Mouse (Mus musculus): ENCODE measurements around the gene Slc24a1.

The Slc24a1 gene

DNA sequence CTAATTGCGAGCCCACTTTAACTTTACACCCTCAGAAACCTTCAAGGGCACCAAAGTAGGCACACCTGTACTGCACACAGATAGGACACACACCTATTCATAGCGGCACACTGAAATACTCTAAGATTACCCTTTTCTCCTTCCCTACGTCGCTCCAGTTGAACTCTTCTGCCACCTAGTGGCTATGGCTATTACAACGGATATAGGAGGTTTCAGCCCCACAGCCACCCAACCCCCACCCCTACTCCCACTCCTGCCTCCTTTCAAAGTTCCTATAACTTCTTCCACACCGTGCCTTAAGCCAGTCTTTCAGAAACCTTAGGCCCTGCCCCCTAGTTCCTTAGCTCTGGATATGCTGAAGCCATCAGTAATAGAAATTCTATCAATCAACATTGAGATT, 14.9 kb downstream of the Slc24a1 start:
- DNase-seq (ENCODE audit: low spot score), result peak; percentile 63

DNA sequence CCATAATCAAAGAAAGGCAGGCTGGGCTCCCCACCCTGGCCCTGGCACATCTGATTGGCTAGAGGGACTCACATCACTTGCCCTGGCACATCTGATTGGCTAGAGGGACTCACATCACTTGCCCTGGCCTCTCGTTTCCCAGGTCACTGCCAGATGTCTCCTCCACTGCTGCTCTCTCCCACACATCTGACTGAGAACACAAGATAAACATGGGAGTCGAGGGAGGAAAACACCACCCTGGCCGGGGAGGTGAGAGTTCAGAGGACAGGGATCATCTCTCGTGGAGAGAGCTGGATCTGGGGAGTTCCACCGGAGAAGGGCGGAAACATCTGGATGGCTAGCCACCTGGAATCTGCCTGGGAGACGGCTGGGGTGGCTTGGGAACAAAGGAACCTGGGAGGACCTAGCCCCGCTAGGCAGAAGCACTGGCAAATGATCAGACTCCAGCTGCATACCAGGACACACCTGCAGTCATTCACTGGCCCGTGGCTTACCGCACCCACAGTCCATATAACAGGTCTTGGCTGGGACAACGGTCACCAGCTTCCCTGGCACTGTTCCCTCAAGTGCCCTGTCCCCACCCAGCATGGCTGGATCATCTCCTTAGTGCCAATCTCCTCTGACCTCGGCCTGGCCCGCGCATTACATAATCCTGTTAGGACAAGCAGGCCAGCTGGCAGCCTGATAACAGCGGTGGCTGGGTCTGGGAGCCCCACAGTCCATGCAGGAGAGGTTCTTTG, 17.2 kb downstream of the Slc24a1 start:
- DNase-seq (ENCODE audit: low spot score), result no peak

DNA sequence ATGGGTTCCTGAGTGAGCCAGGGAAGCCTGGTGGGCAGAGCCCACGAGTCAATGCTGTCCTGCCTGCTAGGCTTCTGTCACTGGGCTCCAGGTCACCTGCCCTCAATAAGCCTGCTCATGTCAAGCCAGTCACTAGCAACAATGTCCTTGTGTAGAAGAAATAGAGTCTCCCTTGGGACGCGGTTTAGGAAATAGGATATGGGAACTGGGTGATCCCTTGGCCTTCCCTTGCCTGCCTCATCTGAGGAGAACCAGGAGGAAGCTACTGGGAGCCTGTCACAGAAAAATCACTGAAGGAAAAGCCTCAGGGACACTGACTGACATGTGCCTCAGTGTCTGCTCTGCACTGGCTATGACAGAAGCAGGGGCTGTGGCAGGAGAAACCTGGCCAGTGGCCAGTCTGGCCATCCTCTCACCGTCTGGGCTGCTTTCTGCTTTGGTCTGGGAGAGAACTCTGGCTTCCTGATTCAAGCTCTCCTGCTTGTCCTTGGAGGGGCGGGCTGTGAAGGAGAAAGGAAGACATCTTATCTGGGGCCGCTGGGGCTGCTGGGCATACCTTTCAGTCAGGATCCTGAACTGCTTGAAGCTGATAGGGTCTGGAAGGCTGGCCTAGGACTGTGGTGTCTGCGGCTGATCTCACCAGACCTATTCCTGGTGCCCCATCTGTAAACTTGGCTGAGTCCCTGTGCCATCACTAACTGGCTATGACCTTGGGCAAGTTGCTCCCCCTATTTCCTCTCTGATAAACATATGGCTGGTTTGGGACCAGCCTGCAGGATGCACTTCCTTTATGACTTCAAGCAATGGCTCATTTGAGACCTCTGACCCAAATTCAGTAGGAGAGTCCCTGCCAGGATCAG, 19.4 kb downstream of the Slc24a1 start:
- no peak for DNase-seq (ENCODE audit: low spot score)

DNA sequence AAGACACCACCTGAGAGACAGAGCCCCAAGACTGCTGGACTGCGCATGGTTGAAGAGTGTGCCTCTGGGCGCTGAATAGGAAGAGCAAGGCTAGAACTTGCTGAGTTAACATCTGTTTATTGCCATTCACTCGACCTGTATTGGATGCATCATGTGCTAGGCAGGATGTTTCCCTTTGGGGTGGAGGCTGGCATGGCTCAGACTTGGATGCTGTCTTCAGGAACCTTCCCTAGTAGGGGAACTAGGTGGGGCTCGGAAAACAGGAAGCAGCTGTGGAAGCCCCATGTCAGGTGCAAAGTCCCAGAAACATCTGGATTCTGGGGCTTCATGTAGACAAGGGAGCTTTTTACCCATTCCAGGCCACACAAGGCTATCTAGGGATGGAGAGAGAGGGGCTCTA, 21.2 kb downstream of the Slc24a1 start:
- DNase-seq (ENCODE audit: low spot score), result no peak

DNA sequence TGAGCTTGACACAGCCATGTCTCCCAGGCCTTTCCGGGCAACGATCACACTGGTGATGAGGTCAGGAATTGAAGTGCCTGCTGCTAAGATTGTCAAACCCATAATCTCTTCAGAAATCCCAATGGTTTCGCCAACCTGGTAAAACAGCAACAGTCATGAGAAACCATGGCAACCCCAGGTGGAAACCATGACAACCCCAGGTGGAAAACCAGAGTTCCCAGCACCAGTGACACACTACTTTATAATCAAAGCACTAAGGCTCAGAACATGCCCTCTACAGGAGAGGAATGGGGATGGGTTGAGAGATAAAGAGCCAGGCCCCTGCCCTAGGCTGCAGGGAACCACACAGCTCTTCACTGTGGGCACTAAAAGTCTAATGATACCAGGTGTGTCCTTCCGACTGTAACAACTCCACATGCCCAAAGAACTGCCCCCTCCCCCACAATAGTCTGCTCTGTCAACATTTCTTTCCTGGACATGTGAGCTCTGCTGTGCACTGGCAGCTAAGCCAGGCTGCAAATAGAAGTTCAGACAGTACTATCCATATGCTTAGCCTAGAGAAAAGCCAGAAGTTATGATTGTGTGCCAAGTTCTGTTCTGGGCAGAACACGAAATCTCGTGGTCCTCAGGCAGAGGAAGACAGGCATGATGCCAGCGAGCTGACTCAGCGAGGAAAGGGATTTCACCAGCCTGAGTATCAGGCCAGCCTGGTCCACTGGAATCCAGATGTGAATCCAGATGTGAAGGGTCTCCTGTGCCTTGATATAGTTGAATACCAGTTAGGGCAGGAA, 25.0 kb downstream of the Slc24a1 start:
- DNase-seq (ENCODE audit: low spot score), result no peak

DNA sequence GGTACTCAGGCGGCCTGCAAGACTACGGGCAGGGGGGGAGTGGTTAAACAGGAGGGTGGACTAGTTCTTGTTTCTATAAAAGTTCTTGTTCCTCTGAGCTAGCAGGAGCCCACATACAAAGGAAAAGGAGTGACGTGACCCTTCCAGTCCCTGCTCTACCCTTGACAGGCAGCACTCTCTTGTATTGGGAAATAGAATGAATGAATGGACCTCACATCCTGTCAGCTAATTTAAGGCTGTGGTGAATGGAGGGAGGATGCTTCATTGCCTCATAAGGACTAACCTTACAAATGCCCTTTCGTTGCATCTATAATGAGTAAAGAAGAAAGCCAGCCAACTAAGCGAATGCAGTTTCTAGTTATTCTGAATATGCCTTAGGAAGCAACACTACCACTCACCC, 25.6 kb downstream of the Slc24a1 start:
- no peak for DNase-seq (ENCODE audit: low spot score)

DNA sequence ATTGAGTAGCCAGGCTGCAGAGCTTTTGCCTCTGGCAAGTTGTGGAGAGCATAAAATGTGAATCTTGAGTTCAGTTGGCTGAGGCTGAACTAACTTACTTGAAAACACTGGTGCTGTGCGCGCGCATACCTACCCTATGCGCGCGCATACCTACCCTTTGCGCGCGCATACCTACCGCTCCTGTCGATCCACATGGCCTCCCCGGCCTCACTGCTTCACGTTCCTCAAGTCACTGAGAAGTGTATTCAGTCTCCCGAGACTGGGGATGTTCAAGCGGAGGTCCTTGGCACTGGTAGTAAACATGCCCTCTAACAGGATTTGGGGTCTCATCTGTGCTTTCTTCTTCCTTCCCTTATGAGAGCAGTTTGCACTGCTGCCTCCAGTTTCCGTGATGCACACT, 32.8 kb downstream of the Slc24a1 start:
- no peak for DNase-seq (ENCODE audit: low spot score)

DNA sequence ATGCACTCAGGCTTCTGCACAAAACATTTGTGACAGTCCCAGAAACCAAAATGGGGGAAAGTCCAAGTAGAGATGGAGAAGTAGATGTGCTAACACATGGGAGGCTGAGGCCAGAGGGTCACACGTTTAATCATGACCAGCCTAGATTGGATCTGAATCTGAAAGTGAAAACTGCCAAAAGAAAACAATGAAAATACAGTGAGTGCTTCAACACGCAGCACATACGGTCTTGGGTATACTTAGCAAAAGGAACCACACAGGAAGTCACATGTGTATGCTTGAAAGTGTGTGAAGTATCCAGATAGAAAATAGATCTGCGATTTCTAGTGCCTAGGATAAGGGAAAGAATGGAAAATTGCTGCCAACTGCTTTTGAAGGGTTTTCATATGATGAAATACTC, 36.8 kb downstream of the Slc24a1 start:
- no peak for DNase-seq (ENCODE audit: low spot score)

DNA sequence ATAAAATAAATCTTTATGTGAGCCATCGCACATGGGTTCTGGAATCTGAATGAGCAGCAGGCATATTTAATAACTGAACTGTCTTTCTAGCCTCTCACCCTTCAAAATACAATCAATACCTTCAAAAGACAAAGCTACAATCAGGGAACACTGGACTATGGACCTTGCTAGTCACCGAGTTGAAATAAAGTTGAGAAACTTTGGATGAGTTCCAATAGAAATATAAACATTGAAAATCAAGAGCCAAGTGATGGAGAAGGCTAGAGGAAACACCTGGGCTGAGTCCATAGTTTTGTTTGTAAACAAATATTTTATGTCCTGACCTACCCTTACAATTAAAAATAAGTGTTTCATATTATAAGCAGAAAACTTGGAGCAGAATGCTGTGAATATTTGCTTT, 37.4 kb downstream of the Slc24a1 start:
- no peak for DNase-seq (ENCODE audit: low spot score)

DNA sequence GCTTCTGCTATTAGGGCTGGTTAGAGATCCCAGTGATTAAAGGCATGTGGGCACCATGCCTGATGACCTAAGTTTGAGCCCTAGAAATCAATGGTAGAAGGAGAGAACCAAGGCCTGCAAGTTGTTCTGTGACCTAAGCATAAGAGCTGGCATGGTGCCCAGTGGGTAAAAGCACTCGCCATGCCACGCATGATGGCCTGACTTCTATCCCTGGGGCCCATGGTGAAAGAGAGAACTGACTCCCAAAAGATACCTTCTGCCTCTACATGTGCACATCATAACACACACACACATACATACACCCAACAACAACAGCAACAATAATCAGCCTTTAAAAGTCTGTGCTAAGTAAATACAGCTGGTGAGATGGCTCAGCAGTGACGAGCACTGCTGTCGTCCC, 38.0 kb downstream of the Slc24a1 start:
- no peak for DNase-seq (ENCODE audit: low spot score)

DNA sequence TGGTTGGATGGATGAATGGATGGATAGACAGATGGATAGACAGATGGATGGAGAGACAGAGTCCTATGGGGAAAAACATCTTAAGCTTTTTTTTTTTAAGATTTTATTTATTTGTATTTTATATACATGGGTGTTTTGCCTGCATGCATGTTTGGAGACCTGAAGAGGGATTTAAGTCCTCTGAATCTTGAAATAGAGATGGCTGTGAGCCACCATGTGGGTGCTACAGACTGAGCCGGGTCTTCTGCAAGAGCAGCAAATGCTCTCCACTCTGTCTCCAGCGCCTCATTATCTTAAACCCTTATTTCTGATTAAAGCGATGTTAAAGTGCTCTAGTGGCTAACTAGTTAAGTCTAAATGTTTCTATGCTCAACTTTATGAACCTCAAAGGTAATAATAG, 44.0 kb downstream of the Slc24a1 start:
- no peak for DNase-seq (ENCODE audit: low spot score)

DNA sequence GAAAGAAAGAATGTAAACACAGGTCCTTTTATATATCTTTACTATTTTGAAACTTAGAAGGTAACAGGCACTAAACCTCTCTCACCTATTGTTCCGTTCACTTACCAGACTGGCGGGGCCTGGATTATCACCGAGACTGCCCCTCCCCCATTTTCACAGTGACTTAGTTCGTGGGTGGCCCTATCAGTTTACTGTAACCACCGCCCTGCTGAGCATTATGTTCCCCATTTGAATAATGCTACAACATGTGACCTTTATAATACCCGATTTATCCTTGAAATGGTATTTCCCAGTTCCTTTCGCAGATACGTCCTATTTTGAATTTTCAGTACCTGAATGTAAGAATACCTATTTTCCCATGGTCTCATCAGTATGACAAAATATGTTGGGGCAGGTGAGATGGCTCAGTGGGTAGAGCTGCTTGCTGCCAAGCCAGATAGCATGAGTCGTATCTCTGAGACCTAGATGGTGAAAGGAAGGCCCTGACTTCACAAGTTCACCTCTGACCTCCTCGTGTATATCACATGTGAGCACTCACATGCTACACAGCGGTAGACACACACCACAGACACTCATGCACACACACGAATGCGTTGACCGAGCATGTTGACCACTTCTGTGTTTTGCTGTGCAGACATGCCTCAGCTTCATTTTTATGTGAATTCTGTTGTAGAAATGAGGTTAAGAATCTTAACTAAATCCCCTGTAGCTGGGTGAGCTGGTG, 46.3 kb downstream of the Slc24a1 start:
- DNase-seq (ENCODE audit: low spot score), result no peak

DNA sequence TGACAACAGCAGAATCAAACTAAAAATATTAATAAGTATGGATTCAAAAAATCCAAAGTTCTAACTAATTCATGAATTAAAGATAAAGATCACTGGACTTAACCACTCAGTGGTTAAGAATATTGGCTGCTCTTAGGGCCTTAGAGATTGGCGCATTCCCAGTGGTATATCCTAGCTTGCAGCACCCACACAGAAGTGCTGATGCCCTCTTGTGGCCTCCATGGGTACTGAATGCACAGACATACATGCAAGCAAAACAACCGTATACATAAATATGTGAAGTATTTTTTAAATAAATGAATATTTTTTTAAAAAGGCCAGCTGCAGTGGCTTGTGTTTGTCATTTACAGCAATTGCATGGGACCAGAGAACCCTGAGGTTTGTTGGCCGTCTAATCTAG, 48.0 kb downstream of the Slc24a1 start:
- DNase-seq (ENCODE audit: low spot score), result peak; percentile 67

DNA sequence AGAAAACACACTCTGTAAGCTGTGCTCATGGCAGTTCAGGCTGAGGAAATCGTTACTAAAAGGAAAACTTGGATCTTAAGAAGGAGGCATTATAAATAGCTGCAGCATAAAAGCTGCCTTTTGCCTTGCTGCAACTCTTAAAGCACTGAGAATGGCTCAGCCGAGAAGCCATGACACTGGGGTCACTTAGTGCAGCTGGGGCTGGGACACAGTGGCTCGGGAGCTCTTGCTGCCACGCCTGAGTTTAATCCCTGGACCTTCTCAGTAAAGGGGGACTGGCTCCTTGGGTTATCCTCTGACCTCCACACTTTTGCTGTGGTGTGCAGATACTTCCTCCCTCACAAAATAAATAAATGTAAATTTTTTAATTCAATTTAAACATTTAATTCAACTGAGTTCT, 48.5 kb downstream of the Slc24a1 start:
- no peak for DNase-seq (ENCODE audit: low spot score)

DNA sequence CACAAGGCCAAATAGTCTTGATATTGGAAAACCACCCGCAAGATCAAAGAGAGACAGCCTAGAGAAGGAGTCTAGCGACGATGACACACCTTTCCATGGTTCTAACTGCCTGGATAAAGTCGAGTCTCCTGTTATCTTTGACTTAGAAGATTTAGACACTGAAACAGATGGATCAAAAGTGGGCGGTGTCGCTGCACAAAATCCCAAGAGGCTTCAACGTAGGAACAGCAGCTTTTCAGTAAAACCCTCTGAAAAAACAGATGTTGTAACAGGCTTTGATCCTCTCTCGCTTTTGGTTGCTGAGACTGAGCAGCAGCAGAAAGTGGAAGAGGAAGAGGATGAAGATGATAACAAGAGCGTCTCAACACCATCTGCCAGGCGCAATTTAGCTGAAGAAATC, 54.8 kb downstream of the Slc24a1 start:
- no peak for DNase-seq (ENCODE audit: low spot score)

DNA sequence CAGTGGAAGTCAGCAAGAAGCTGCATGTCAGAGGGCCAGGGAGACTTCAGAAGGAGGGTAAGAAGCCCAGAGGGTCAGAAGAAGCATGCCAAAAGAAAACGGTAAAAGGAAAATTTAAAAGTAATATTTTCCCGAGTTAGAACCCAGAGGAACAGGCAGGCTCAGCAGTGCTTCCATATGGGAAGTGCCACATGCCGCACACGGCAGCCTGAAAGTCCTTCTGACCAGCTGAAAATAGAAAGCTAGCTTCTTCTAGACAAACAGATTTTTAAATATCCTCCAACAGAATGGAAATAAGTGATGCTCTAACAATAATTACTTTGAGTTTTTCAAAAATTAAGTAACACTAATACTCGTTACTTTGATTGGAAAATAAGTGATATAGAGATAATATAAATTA, 65.4 kb downstream of the Slc24a1 start:
- no peak for DNase-seq (ENCODE audit: low spot score)

Data from urinary bladder, postnatal 25 days (tissue).